Mouse (Mus musculus) c-Kit-positive CD71-negative TER-119-negative erythroid progenitor cells, embryonic 14.5 days (primary cell): ENCODE results near the gene Col1a1.

Experiments used
- DNase-seq: peaks from one replicate; pipeline ENCODE4 v3.0.0-alpha.2; 2013; ENCODE audit warnings: low read depth

Gene Col1a1

DNA sequence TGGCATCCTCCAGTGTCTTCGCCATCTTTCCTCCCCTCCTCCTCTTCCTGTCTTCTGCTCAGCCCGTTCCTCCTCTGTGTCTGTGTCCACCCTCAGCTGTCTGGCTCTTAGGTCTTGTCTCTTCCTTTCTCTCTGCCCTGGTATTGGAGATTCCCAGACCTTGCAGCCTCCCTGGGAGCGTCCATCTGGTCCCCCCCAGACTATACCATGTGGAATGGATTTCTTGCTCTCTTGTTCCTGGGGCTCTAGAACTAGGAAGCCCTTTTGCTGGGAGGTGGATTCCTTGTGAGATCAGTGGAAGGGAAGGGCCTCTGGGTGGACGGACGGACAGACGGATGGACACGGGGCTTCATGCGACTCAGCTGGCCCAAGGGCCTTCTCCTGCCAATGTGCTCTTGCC, 60.1 kb downstream of the Col1a1 start:
- no peak for DNase-seq

DNA sequence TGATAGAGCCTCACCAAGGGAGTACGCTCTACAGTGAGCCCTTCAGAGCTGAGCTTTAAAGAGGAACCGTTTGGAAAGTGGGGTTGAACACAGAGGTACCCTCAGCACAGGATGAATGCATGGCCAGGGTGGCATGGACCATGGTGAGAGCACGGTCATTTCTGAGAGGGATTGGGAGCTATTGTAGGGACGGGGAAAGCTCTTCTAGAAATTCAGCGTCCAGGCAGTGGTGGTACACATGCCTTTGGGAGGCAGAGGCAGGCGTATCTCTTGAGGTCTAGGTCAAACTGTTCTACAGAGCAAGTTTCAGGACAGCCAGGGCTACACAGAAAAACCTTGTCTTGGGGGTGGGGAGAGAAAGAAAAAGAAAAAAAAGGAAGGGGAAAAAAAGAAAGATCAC, 61.0 kb downstream of the Col1a1 start:
- DNase-seq: no peak

DNA sequence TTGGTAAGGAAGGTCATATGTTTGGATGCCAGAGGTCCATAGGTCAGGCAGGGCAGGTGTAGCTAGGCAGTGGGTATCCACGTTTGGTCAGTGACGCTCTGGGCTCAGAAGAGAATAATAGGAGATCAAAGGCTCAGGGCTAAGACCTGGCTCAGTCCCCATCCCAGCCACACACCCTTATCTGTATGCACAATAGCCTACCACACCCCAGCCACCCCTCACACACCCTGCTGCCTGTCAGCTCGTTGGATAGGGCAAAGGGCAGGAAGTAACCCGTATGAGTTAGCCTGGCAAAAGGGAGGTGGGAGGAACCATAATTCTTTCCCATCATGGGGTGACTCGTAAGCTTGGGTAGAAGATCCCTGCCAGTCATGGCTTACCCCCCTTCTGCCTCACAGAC, 61.6 kb downstream of the Col1a1 start:
- DNase-seq: no peak

DNA sequence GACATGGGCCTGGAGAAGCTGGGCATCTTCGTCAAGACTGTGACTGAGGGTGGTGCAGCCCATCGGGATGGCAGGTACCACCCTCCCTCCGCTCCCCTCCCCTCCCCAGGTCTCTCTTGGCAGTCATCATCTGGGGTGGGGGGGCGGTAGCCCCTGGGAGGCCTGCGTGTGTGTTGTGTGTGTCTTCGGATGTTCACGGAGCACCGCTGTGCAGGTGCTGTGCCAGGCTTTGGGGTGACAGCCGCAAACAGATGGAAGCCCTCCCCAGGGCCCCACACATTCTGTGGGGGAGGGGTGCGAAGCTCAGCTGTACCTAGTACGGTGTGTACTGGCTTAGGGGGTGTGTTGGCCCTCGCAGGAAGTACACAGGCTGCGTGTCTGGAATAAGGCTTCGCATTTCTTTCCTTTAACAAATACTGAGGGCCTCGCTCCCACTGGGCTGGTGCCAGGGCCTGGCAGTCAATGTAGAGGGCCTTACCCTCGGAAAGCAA, 62.1 kb downstream of the Col1a1 start:
- DNase-seq: no peak

DNA sequence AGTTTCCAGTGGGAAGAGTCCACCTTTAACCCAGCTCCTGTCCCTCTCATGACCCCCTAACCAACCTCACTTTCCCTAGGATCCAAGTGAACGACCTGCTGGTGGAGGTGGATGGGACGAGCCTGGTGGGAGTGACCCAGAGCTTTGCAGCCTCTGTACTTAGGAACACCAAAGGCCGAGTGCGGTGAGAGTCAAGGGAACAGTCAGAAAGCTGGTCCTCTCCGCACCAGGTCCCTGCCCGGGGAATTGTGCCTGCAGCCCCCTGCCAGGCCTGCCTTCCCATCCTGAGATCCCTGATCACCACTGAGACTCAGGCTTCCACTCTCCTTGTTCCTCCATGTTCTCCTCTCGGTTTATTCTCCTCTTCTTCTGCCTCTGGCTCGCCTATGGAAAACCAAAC, 64.1 kb downstream of the Col1a1 start:
- no peak for DNase-seq

DNA sequence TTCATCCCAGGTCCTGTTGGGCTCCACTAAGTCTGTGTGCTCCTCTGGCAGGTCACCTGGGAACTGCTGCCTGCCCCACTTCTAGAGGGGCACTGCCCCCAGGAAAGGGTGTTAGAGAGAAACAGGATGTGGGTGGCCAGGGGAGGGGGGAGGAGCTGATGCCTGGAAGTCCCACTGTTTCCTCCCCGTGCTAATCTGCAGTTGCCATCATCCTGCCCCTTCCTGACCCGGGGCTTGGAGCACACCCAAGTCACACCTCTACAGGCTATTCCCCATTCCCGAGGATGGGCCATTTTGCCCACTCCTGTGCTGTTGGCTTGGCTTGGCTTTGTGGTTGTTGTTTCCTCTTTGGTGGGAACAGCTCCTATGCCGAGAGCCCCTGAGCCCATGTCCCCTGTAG, 64.5 kb downstream of the Col1a1 start:
- DNase-seq: no peak

DNA sequence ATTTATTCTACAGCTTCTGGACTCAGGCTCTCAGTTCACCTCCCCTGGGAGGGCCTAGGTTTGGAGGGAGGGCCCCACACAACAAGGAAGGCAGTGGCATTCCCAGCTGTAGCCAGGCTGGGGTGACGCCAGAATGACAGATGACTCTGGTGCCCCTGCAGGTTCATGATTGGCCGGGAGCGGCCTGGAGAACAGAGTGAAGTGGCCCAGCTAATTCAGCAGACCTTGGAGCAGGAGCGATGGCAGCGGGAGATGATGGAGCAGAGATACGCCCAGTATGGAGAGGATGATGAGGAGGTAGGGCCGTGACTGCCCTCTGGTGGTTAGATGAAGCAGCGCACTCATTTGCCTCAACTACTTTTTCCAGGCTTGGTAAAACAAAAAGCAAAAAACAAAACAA, 65.0 kb downstream of the Col1a1 start:
- DNase-seq: no peak

DNA sequence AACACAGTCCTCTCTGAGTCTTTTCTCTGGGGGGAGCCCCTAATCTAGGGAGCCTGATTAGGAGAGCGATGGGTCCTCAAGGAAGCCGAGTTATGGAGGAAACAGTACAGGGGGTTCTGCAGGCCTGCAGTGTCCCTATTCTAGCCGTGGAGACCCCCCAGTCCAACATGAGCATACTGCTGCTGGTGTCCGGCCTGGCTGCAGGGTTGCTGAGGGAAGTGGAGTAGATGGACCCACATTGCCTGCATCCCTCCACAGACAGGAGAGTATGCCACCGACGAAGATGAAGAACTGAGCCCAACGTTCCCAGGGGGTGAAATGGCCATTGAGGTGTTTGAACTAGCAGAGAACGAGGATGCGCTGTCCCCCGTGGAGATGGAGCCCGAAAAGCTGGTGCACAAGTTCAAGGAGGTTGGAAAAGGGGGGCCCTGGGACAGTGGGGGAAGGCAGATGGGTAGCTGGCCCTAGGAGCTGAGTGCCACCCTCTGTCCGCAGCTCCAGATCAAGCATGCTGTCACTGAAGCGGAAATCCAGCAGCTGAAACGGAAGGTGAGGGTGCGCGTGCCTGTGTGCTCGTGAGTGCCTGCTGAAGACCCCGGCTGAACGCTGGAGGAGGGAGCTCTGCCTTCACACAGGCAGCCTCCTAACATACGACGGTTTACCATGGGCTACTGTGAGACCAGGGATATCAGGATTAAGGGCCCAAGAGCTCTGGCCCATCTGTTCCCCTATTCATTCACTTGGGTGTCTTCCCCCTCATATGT, 65.7 kb downstream of the Col1a1 start:
- DNase-seq: no peak
